Mouse (Mus musculus): ENCODE measurements around the gene Gys1.

DNA sequence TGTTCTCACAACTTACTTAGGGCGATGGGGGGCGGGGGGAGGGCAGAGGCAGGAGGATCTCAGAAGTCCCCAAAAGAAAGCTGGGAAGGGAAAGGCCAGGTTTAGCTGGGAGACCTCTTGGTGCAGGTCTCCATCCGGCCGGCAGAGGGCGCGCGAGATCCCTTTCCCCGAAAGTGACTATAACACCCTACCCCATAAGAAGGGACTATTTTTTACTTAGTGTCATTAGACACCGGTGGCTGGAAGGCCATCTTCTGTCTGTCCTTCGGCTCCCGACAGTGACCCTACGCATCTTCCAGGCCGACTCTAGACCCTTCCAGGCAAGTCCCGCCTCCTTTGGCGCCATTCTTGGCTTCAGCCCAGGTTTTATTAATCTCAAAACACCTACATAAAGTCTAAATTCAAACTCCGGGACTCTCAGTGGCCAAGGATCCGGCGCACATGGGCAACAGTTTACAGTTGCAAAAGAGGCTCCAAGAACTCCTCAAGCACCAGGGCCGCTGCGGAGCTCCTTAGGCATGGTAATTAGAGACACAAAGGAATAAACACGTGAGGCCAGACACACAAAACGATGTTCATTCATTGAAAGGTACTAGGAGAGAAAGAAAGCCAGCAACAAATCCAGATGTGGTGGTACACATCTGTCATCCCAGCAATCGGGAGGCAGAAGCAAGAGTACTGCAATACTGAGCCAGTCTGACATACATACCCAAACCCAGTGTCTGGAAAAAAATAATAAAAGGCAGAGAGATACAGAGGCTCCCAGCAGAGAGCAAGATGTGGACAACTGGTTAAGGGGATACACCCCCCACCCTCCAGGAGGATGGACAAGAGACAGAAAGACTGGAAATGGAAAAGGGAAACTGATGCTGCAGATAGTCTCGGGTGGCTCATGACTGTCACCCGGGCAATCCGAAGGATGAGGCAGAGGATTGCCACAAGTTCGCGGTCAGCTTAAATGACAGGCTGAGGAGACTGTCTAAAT, 29.3 kb upstream of the Gys1 start, which contains the start of gene Kcna7:
- TF ChIP-seq CTCF (IDR thresholded peaks at IDR 0.05; ENCODE audit: extremely low read depth, insufficient read depth, insufficient read length, insufficient replicate concordance) (peak; percentile 96), POLR2A (IDR thresholded peaks at IDR 0.05; ENCODE audit: low read depth, low read length) (no peak)
